Mouse (Mus musculus): ENCODE results near the gene Anks6.

The Anks6 gene

GRCm38 (mm10) chr4:47056791-47057509, at the start of gene Anks6:
Anks6 (minus strand) TSS chr4:47057427.
- no peak for TF ChIP-seq GATA4 (IDR thresholded peaks at IDR 0.05; ENCODE audit: insufficient replicate concordance, low read length)

GRCm38 (mm10) chr4:47103561-47103960, 46.3 kb upstream of the Anks6 start:
- TF ChIP-seq GATA4 (IDR thresholded peaks at IDR 0.05; ENCODE audit: insufficient replicate concordance, low read length) = no peak

DNA sequence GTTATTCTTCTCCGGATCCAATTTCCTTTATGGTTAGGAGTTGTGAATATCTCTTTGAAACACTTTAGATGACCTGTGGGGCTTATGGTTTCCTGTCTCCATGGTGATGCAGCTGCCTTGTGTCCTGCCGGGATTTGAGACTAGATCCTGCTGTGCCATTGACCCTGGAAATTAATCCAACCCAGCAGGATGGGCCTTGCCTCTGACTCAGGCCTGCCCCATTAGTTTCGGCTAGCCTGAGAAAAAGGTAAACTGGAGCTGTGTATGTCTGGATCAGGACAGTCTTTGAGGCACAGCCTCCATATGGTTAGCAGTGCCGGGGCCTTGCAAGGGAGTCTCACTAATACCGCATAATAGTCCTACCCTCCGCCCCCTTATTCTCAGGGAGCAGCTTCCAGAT, 36.4 kb upstream of the Anks6 start:
- TF ChIP-seq GATA4 (IDR thresholded peaks at IDR 0.05; ENCODE audit: insufficient replicate concordance, low read length) = no peak

DNA sequence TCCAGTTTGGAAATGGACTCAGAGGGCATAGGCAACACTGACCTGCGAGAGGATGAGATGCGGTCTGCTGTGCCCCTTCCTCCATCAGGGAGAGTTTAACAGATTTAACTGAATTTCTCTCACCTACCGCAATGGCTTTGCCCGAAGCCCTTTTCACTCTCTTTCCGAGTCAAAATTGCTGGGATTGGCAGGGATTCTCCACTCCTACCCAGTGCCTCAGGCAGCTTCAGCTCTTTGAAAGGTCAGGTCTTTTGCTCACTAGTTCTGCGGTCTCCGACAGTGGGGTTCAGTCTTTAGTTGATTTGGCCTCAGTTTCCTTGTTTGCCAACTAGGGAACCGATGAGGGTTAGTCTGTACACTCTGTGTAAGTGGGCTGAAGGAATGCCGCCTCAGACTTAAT, 35.9 kb upstream of the Anks6 start:
- no peak for TF ChIP-seq GATA4 (IDR thresholded peaks at IDR 0.05; ENCODE audit: insufficient replicate concordance, low read length)

- TF ChIP-seq GATA4 (IDR thresholded peaks at IDR 0.05; ENCODE audit: insufficient replicate concordance, low read length) = no peak
Measured at GRCm38 (mm10) chr4:47092387-47093021, 35.3 kb upstream of the Anks6 start.

DNA sequence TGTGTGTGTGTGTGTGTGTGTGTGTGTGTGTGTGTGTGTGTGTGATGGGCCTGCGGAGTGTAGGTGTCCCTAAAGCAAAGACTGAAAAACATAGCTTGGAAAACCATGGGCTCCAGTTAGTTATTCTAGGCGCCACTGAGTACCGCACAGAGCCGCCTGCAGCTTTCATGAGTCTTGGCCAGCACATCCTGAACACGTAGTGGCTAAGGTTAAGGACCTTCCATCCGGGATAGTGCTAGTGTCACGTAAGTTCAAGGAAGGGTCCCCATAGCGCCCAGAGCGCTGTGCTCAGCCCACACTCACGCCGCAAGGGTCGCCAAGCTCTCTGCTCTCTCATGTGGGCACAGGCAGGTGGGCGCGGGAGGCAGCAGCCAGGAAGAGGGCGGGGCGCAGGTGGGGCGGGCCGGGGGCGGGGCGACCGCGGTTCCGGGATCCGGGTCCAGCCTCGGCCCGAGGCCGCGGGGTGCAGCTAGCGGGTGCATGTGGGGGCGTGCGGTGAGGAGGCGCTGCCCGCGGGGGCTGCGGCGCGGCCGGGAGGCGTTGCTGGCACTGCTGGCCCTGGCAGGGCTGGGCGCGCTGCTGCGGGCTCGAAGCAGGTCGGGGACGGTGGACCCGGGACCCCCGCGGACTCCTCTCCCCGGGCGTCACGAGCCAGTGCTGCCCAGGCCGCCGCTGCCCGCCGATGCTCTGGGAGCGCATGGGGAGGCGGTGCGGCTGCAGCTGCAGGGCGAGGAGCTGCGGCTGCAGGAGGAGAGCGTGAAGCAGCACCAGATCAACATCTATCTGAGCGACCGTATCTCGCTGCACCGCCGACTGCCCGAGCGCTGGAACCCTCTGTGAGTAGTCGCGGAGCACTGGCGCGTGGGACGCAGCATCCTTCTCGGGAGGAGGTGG, 34.5 kb upstream of the Anks6 start, which contains the start of gene Galnt12:
Gene Galnt12 (plus strand): TSS at position 417 of the 894 bp plus-strand sequence.
- TF ChIP-seq GATA4 (IDR thresholded peaks at IDR 0.05; ENCODE audit: insufficient replicate concordance, low read length) = no peak

GRCm38 (mm10) chr4:47088671-47089070, 31.4 kb upstream of the Anks6 start:
- no peak for TF ChIP-seq GATA4 (IDR thresholded peaks at IDR 0.05; ENCODE audit: insufficient replicate concordance, low read length)

DNA sequence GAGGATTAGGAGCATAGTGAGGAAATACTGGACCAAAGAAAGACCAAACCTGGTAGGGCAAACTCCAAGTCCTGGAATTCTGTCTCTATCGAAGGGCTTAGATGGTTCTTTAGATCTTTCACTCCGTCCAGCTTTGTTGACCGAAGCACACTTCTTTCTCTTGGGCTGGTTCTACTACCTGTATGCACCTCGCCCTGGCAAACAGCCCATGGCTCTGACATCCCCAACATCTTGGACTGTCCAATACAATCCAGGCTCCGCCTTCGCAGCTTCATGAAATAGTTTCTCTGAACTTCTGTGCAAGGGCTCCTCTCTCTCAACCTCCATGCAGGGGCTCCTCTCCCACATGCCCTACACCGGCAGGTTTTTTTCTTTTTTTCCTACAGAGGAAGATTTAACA, 26.6 kb upstream of the Anks6 start:
- TF ChIP-seq GATA4 (IDR thresholded peaks at IDR 0.05; ENCODE audit: insufficient replicate concordance, low read length) = no peak

- TF ChIP-seq GATA4 (IDR thresholded peaks at IDR 0.05; ENCODE audit: insufficient replicate concordance, low read length) = no peak
Measured at GRCm38 (mm10) chr4:47080647-47081010, 23.4 kb upstream of the Anks6 start.

DNA sequence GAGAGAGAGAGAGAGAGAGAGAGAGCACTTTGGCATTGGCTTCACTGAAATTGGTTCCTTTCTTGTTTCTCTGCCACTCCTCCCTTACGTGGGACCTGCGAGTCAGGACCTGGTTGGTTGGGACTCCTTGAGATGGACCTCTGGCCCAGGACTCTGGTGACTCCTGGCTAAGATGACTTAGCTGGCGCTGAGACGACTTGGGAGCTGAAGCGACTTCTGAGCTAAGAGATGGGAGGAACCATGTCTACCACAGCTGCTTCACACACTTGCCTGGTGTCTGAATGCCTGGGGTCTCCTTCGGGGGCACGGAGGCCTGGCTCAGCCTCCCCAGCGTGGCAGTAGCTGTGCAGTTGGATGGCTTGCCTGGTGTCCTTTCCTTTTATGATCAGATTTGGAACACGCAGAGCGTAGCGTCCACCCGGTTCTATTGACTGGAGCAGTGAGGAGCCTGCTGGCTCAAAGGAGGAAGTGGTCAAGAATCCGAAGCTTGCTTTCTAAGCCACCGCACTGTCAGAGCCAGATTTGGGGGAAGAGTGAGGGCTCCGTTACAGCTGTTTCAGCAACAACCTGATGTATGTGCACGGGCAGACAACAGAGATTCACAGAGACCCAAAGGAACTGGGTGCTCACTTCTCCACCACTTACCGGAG, 22.9 kb upstream of the Anks6 start:
- no peak for TF ChIP-seq GATA4 (IDR thresholded peaks at IDR 0.05; ENCODE audit: insufficient replicate concordance, low read length)

DNA sequence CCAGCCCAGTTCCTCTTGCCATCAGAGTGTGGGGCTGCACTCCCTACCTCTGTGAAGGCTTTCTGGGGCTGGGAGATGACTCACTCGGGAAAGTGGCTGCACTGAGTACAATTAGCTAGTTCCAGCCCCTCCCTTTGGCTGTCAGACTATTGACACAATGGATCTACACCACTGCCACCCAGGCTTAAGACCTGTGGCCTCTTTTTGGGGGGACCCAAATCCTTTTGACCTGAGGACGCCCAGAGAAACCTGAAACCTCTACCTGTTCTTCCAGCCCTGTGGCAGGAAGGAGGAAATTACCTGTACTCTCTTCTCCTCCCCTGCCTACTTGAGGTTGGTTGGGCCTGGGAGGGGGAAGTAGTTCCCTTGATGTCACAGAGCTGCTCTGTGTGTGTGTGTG, 17.8 kb upstream of the Anks6 start:
- TF ChIP-seq GATA4 (IDR thresholded peaks at IDR 0.05; ENCODE audit: insufficient replicate concordance, low read length) = no peak

GRCm38 (mm10) chr4:47060900-47061299, 3.7 kb upstream of the Anks6 start:
- TF ChIP-seq GATA4 (IDR thresholded peaks at IDR 0.05; ENCODE audit: insufficient replicate concordance, low read length) = no peak

DNA sequence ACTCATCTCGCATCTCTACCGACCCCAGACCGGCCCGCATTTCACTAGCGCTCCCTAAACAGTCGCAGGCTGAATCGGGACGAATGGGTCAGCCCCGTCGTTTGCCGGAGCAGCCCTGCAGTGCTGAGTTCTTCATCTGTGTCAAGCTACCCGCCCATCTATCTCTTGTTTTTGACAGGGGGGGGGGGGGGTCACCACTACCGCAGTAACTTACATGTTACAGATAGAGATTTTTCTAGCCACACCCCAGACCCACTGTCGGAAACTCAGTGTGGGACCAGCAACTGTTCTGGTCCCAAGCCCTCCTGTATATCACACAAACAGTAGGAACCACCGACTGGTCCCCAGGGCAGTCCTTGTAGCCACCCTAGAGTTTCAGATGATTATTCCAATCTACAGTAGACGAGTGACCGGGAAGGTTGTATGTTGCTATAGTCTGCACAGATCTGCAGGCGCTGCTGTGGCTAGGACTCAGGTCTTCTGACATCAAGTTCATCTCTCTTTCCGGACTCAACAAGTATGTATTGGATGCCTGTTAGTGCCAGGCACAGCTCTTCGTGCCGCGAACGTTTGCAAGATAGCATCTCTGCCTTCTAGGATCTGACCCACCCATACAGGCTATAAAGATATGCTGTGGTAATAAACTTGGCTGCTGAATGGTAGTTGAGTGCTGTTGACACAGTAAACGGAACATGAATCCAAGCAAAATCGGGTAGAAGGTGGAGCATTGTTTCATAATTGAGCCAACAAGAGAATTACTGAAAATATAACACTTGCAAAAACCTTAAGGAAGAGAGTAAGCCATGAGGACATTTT, 491 bp upstream of the Anks6 start:
- no peak for TF ChIP-seq GATA4 (IDR thresholded peaks at IDR 0.05; ENCODE audit: insufficient replicate concordance, low read length)

- TF ChIP-seq GATA4 (IDR thresholded peaks at IDR 0.05; ENCODE audit: insufficient replicate concordance, low read length) = no peak
Measured at GRCm38 (mm10) chr4:47055570-47056080, 1.6 kb downstream of the Anks6 start.
